Mouse (Mus musculus) embryonic facial prominence, embryonic 12.5 days (tissue): Measurements from ENCODE around the gene Arl15. TPM values are rescaled to one million over a fixed set of nuclear protein-coding genes. Genes with fewer than 3 reads are reported as not detected.

Source experiments
- ATAC-seq: fragments of 200-750 bp; cut with Nextera tagmentation; 2 replicates; pipeline ENCODE4 v1.8.0; 2017; ENCODE audit not compliant: insufficient number of reproducible peaks, insufficient read depth, low FRiP score, low TSS enrichment
- H3K27ac ChIP-seq: fragments of 300-500 bp; sonication (generic); 2 replicates; pipeline ENCODE4 v1.5.1; 2016; ENCODE audit warnings: mild to moderate bottlenecking
- H3K27me3 ChIP-seq: fragments of 300-500 bp; sonication (generic); 2 replicates; pipeline ENCODE4 v1.6.1; 2016; ENCODE audit warnings: mild to moderate bottlenecking, moderate library complexity
- H3K36me3 ChIP-seq: fragments of 300-500 bp; sonication (generic); 2 replicates; pipeline ENCODE4 v1.6.1; 2016; ENCODE audit warnings: mild to moderate bottlenecking
- H3K4me1 ChIP-seq: fragments of 300-500 bp; sonication (generic); 2 replicates; pipeline ENCODE4 v1.6.1; 2016
- H3K4me2 ChIP-seq: fragments of 300-500 bp; sonication (generic); replicated peaks from 2 replicates; pipeline ENCODE4 v1.6.1; 2016; ENCODE audit warnings: mild to moderate bottlenecking, moderate library complexity
- H3K4me3 ChIP-seq: fragments of 300-500 bp; sonication (generic); 2 replicates; pipeline ENCODE4 v1.5.1; 2016; ENCODE audit warnings: mild to moderate bottlenecking
- H3K9ac ChIP-seq: fragments of 300-500 bp; sonication (generic); 2 replicates; pipeline ENCODE4 v1.6.1; 2016; ENCODE audit warnings: mild to moderate bottlenecking, moderate library complexity
- H3K9me3 ChIP-seq: fragments of 300-500 bp; sonication (generic); 2 replicates; pipeline ENCODE4 v1.6.1; 2016; ENCODE audit warnings: mild to moderate bottlenecking, moderate library complexity
- WGBS: fragments of 180-500 bp; shearing (Covaris S2); methylation state at CpG from one replicate; pipeline ENCODE4 v1.1.7; 2016; 5-methylcytosine and 5-hydroxymethylcytosine counted together
- polyA plus RNA-seq: library from polyadenylated mRNA; unstranded; fragments of >200 nt; fragmentation: Nextera tagmentation; extraction: Ambion mirVana; gene quantifications from 2 replicates; pipeline ENCODE4 v1.2.1, GENCODE M21; 2016

Gene Arl15
- polyA plus RNA-seq, 1 experiment from 2014 or later, result 15.0 TPM

- no peak overlapping the region for H3K4me3 ChIP-seq
- ATAC-seq, result no peak
- H3K4me1 ChIP-seq, result peaks cover 11% of the 10 kb centered on the region; the same call in 1 of the 2 replicates
- no peak overlapping the region for H3K4me2 ChIP-seq
- no peaks in the 10 kb centered on the region for H3K9me3 ChIP-seq
- H3K27ac ChIP-seq, result no peak overlapping the region
- no peaks in the 10 kb centered on the region for H3K36me3 ChIP-seq
- H3K27me3 ChIP-seq, result no peaks in the 10 kb centered on the region
- H3K9ac ChIP-seq, result no peak overlapping the region
- 52% methylated on average over 15 of the region's 15 CpGs for WGBS
Measured at GRCm38 (mm10) chr13:114052426-114053205, 258.3 kb downstream of the Arl15 start.

DNA sequence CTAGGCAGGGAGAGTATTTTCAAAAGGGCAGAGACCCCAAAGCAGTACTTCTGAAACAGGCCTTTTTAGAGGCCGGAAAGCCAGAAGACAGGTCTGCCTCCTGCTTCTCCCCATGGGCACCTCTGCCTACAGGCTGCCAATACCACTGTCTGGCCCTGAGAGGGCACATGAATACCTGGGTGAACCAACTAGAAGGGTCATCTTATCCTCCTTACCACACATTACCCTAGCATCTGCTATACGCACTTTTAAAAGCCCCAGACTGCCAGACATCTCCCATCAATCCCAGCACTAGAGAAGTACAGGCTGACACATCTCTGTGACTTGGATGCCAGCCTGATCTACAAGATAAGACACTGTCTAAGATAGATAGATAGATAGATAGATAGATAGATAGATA, 259.0 kb downstream of the Arl15 start:
- Histone ChIP-seq H3K9ac (no peak overlapping the region), H3K9me3 (no peaks in the 10 kb centered on the region), H3K27ac (no peak overlapping the region), H3K4me2 (no peak overlapping the region), H3K4me3 (no peak overlapping the region), H3K36me3 (no peaks in the 10 kb centered on the region), H3K4me1 (peaks cover 11% of the 10 kb centered on the region; the same call in 1 of the 2 replicates), H3K27me3 (no peaks in the 10 kb centered on the region)
- WGBS, result 98% methylated on average over 2 of the region's 2 CpGs
- no peak for ATAC-seq

GRCm38 (mm10) chr13:114055686-114056085, 261.4 kb downstream of the Arl15 start:
- ATAC-seq, result no peak

DNA sequence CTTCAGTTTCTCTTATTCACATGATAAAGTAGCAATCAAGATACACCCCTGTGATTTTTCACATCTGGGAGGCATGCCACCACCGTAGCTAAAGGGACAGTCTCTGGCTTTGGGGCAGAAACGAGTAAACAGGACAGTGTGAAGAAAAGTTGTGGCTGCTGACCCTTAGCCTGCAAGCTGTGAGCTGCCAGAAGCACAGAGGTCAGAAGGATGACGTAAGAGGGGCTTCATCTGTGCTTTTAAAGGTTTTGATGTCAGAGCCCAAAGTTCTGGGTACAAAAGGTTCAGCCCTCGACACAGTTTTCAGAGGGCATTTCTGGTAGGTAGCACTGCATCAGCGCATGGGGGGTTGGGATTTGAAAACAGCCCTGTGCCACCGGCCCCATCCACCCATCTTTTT, 266.0 kb downstream of the Arl15 start:
- H3K4me2 ChIP-seq, result no peak overlapping the region
- H3K27ac ChIP-seq, result no peak overlapping the region
- 69% methylated on average over 6 of the region's 6 CpGs for WGBS
- no peak overlapping the region for H3K9ac ChIP-seq
- no peak for ATAC-seq
- H3K9me3 ChIP-seq, result no peaks in the 10 kb centered on the region
- no peak overlapping the region for H3K4me3 ChIP-seq
- H3K36me3 ChIP-seq, result no peaks in the 10 kb centered on the region
- H3K4me1 ChIP-seq, result no peaks in the 10 kb centered on the region
- H3K27me3 ChIP-seq, result no peaks in the 10 kb centered on the region

More at GRCm38 (mm10) chr13:114055686-114056085, 261.4 kb downstream of the Arl15 start:
- Histone ChIP-seq H3K36me3 (no peaks in the 10 kb centered on the region), H3K27me3 (no peaks in the 10 kb centered on the region), H3K9ac (no peak overlapping the region), H3K4me1 (0 out of 2 replicates have a peak, but pooled peaks cover 5% of the 10 kb centered on the region), H3K9me3 (no peaks in the 10 kb centered on the region), H3K4me2 (no peak overlapping the region), H3K4me3 (no peak overlapping the region), H3K27ac (no peak overlapping the region)
- 84% methylated on average over 9 of the region's 9 CpGs for WGBS

GRCm38 (mm10) chr13:114061234-114061633, 266.9 kb downstream of the Arl15 start:
- H3K9me3 ChIP-seq, result no peaks in the 10 kb centered on the region
- H3K36me3 ChIP-seq, result no peaks in the 10 kb centered on the region
- no peaks in the 10 kb centered on the region for H3K27me3 ChIP-seq
- H3K9ac ChIP-seq, result no peak overlapping the region
- WGBS, result 79% methylated on average over 7 of the region's 7 CpGs
- H3K4me3 ChIP-seq, result no peak overlapping the region
- H3K4me1 ChIP-seq, result no peaks in the 10 kb centered on the region
- ATAC-seq, result no peak
- no peak overlapping the region for H3K27ac ChIP-seq
- no peak overlapping the region for H3K4me2 ChIP-seq

GRCm38 (mm10) chr13:114064069-114064468, 269.8 kb downstream of the Arl15 start:
- H3K4me2 ChIP-seq, result no peak overlapping the region
- H3K27ac ChIP-seq, result no peak overlapping the region
- H3K4me3 ChIP-seq, result no peak overlapping the region
- H3K9ac ChIP-seq, result no peak overlapping the region
- H3K27me3 ChIP-seq, result no peaks in the 10 kb centered on the region
- ATAC-seq, result no peak
- no peaks in the 10 kb centered on the region for H3K4me1 ChIP-seq
- no peaks in the 10 kb centered on the region for H3K9me3 ChIP-seq
- WGBS, result 83% methylated on average over 9 of the region's 9 CpGs
- no peaks in the 10 kb centered on the region for H3K36me3 ChIP-seq

DNA sequence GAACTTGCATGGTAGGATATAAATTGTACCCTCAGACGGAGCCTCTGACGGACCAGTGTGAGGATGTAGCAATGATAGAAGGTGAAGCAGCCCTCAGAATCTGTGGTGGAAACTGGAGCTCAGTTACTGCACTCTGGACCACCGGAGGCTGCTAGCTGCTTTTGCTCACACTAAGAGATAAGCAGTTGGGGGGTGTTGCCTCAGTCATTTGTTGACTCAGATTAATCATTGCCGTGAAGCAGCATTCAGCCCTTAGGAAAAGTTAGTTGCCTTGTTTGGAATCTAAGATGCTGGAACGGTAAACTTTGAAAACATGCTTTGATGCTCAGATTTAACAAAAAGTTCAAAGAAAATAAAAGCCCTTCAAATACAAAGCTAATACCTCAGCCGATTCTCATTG, 270.7 kb downstream of the Arl15 start:
- WGBS, result 76% methylated on average over 6 of the region's 6 CpGs
- Histone ChIP-seq H3K9me3 (no peaks in the 10 kb centered on the region), H3K27ac (no peak overlapping the region), H3K27me3 (no peaks in the 10 kb centered on the region), H3K4me2 (no peak overlapping the region), H3K36me3 (no peaks in the 10 kb centered on the region), H3K4me1 (no peaks in the 10 kb centered on the region), H3K9ac (no peak overlapping the region), H3K4me3 (no peak overlapping the region)
- ATAC-seq, result no peak

DNA sequence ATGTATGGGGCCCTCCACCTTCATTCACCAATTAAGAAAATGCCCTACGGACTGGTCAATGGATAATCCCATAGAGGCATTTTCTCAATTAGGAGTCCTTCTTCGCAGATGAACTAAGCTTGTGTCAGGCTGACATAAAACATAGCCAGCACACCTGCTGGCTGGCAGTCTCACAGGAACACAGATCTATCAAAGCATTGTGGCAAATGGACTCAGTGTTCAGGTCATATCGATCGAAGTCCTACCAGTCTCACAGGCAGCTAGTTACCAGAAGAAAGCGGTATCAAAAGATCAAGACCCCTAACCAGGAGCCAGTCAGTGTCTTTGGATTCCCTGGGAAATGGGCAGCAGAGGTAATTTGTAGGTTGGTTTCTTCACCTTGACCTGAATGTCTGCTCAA, 274.1 kb downstream of the Arl15 start:
- no peaks in the 10 kb centered on the region for H3K9me3 ChIP-seq
- H3K27ac ChIP-seq, result no peak overlapping the region
- no peaks in the 10 kb centered on the region for H3K36me3 ChIP-seq
- no peak overlapping the region for H3K9ac ChIP-seq
- no peak for ATAC-seq
- no peak overlapping the region for H3K4me3 ChIP-seq
- no peaks in the 10 kb centered on the region for H3K4me1 ChIP-seq
- 90% methylated on average over 5 of the region's 5 CpGs for WGBS
- no peaks in the 10 kb centered on the region for H3K27me3 ChIP-seq
- no peak overlapping the region for H3K4me2 ChIP-seq

DNA sequence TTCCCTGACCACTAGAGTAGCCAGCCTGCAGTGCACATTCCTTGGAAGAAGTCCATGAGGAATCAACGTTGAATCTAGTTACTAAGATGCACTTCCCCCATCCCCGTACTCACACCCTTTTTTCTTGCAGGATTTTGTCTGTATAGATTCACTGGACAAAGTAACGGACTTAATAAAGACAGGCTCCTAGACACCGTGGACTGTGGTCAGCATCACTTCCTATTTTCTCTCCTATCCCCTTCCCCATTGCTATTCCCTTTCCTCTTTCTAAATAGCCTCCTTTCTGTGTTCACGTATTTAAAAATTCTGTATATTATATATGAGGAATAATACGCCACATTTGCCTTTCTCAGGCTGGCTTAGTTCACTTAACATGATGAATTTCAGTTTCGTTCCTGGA, 277.1 kb downstream of the Arl15 start:
- Histone ChIP-seq H3K9ac (no peak overlapping the region), H3K9me3 (no peaks in the 10 kb centered on the region)

GRCm38 (mm10) chr13:114074471-114074870, 280.2 kb downstream of the Arl15 start:
- ATAC-seq, result no peak
- Histone ChIP-seq H3K4me3 (no peak overlapping the region), H3K9ac (no peak overlapping the region), H3K4me2 (no peak overlapping the region), H3K4me1 (peaks cover 17% of the 10 kb centered on the region; the same call in 1 of the 2 replicates), H3K27me3 (no peaks in the 10 kb centered on the region), H3K27ac (no peak overlapping the region), H3K9me3 (no peaks in the 10 kb centered on the region), H3K36me3 (no peaks in the 10 kb centered on the region)
- 34% methylated on average over 8 of the region's 8 CpGs for WGBS

More for the DNA sequence above, 277.1 kb downstream of the Arl15 start:
- H3K36me3 ChIP-seq, result no peaks in the 10 kb centered on the region
- WGBS, result 94% methylated on average over 7 of the region's 7 CpGs
- no peak overlapping the region for H3K4me2 ChIP-seq
- ATAC-seq, result no peak
- no peak overlapping the region for H3K27ac ChIP-seq
- H3K4me1 ChIP-seq, result peaks cover 5% of the 10 kb centered on the region; the same call in 1 of the 2 replicates
- H3K4me3 ChIP-seq, result no peak overlapping the region
- H3K27me3 ChIP-seq, result no peaks in the 10 kb centered on the region

DNA sequence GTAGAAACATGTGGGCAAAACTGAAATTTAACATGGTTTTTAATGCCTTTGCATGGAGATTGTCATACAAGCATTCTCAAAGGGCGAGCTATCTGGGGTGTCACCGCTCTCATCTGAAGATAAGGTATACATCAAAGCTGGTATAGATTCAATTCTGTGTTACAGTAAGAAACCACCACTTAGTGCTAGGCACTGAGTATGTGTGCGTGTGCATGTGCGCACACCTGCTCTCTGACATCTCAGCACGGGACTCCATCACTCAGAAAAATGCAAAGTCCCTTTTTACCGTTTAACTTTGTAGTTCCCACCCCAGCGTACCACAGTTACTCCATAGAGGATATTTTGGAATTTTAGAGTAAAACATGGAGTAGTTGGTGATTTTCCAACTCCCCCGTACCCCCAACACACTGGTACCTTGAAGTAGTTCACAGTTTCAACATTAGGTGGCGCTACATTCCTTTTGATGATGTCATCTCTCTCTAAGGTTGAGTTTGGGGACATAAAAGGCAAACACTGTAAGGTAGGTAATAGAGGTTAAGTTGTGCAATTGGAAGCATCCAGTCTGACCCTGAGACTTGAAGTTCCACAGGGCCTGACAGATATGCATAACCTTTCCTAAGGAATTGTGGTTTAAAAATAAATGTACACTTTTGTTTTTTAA, 281.5 kb downstream of the Arl15 start:
- Histone ChIP-seq H3K36me3 (no peaks in the 10 kb centered on the region), H3K4me2 (no peak overlapping the region), H3K4me1 (peaks cover 17% of the 10 kb centered on the region; the same call in 1 of the 2 replicates), H3K27ac (no peak overlapping the region), H3K4me3 (no peak overlapping the region), H3K9me3 (no peaks in the 10 kb centered on the region), H3K9ac (no peak overlapping the region), H3K27me3 (no peaks in the 10 kb centered on the region)
- 72% methylated on average over 9 of the region's 9 CpGs for WGBS
- ATAC-seq, result no peak

GRCm38 (mm10) chr13:114077181-114077580, 282.9 kb downstream of the Arl15 start:
- peaks cover 17% of the 10 kb centered on the region; the same call in 1 of the 2 replicates for H3K4me1 ChIP-seq
- no peaks in the 10 kb centered on the region for H3K9me3 ChIP-seq
- H3K36me3 ChIP-seq, result no peaks in the 10 kb centered on the region
- WGBS, result 67% methylated on average over 9 of the region's 9 CpGs
- no peak overlapping the region for H3K4me3 ChIP-seq
- H3K27me3 ChIP-seq, result no peaks in the 10 kb centered on the region
- no peak overlapping the region for H3K9ac ChIP-seq
- no peak for ATAC-seq
- no peak overlapping the region for H3K27ac ChIP-seq
- H3K4me2 ChIP-seq, result no peak overlapping the region
